9 mouse cellular contexts compared by ENCODE assay signal in genomic region chr8:104032179-104032578, GRCm38 (mm10).
A peak's percentile ranks its signal among the peaks of the same experiment; 100 is the strongest.
DNase-seq lines count a peak whose midpoint lies in the region; ATAC-seq lines count a peak whose summit lies in the region.
"Had no signal": no experiment of that assay in that cellular context is flagged by ENCODE, and none has a peak within 500 bp of the region (broad histone marks: within the 10 kb centered on the region; RNA-seq: fewer than 3 reads in every experiment).

No protein-coding gene starts in this region.

- intact Hi-C loops in left cerebral cortex, postnatal 25 days (cut with DNase I): loop anchor here (1.0 to 2.0 kb wide), 2 partner anchors 19 to 45 kb away; no protein-coding TSS in a partner anchor

- peak; percentile 36 for ATAC-seq in activated CD4-positive, CD25-positive, alpha-beta regulatory T cell, adult 4 months

- peak; percentile 35 for DNase-seq in embryo, embryonic 10 days (ENCODE audit: low spot score)
- no peak for DNase-seq in embryo, embryonic 9.5 days (ENCODE audit: extremely low spot score)
- DNase-seq in left cerebral cortex, postnatal 25 days (ENCODE audit: low spot score in 2 of 2): peak; percentile 35 to 60
- DNase-seq in left cerebral cortex, adult 11 months (ENCODE audit: low spot score): no peak
- peak; percentile 72 for DNase-seq in naive thymus-derived CD4-positive, alpha-beta T cell, adult 2 months (ENCODE audit: low read depth)
- no peak for DNase-seq in spleen, postnatal 4 days (ENCODE audit: low spot score in 2 of 2)
- no peak for DNase-seq in gastrocnemius, postnatal 4 days (ENCODE audit: low spot score in 2 of 2)
- DNase-seq: gastrocnemius, postnatal 14 days had no signal

Comparison
In these comparisons a context has a peak if more than half of its experiments do, and no peak if none do; other contexts are left out.
1. DNase-seq: peak in embryo, embryonic 10 days (single experiment), left cerebral cortex, postnatal 25 days (2 of 2) and naive thymus-derived CD4-positive, alpha-beta T cell, adult 2 months (single experiment); none in embryo, embryonic 9.5 days (single experiment), left cerebral cortex, adult 11 months (single experiment), spleen, postnatal 4 days (0 of 2) and gastrocnemius, postnatal 4 days (0 of 2).